Mouse (Mus musculus) heart, embryonic 12.5 days (tissue): ENCODE measurements around the gene Pdpr. TPM values are rescaled to one million over a fixed set of nuclear protein-coding genes. Genes with fewer than 3 reads are reported as not detected.

Source experiments
- ATAC-seq: fragments of 200-750 bp; cut with Nextera tagmentation; 2 replicates; pipeline ENCODE4 v1.8.0; 2017; ENCODE audit warnings: moderate TSS enrichment, moderate library complexity; ENCODE audit not compliant: insufficient number of reproducible peaks, low FRiP score
- H3K27ac ChIP-seq: fragments of 300-500 bp; sonication (generic); 2 replicates; pipeline ENCODE4 v1.5.1; 2016; ENCODE audit warnings: mild to moderate bottlenecking, moderate library complexity; ENCODE audit not compliant: poor library complexity, severe bottlenecking
- H3K27me3 ChIP-seq: fragments of 300-500 bp; sonication (generic); replicated peaks from 2 replicates; pipeline ENCODE4 v1.6.1; 2016; ENCODE audit warnings: mild to moderate bottlenecking, moderate library complexity
- H3K36me3 ChIP-seq: fragments of 300-500 bp; sonication (generic); 2 replicates; pipeline ENCODE4 v1.6.1; 2016; ENCODE audit warnings: mild to moderate bottlenecking, moderate library complexity
- H3K4me1 ChIP-seq: fragments of 300-500 bp; sonication (generic); replicated peaks from 2 replicates; pipeline ENCODE4 v1.6.1; 2016; ENCODE audit warnings: mild to moderate bottlenecking
- H3K4me2 ChIP-seq: fragments of 300-500 bp; sonication (generic); 2 replicates; pipeline ENCODE4 v1.6.1; 2016; ENCODE audit warnings: mild to moderate bottlenecking, moderate library complexity
- H3K4me3 ChIP-seq: fragments of 300-500 bp; sonication (generic); 2 replicates; pipeline ENCODE4 v1.5.1; 2016; ENCODE audit warnings: mild to moderate bottlenecking
- H3K9ac ChIP-seq: fragments of 300-500 bp; sonication (generic); 2 replicates; pipeline ENCODE4 v1.6.1; 2016; ENCODE audit warnings: mild to moderate bottlenecking, moderate library complexity
- H3K9me3 ChIP-seq: fragments of 300-500 bp; sonication (generic); replicated peaks from 2 replicates; pipeline ENCODE4 v1.6.1; 2016; ENCODE audit warnings: mild to moderate bottlenecking, moderate library complexity
- WGBS: fragments of 180-500 bp; shearing (Covaris S2); methylation state at CpG from one replicate; pipeline ENCODE4 v1.1.7; 2016; 5-methylcytosine and 5-hydroxymethylcytosine counted together
- polyA plus RNA-seq: library from polyadenylated mRNA; unstranded; fragments of >200 nt; fragmentation: Nextera tagmentation; extraction: Ambion mirVana; gene quantifications from 2 replicates; pipeline ENCODE4 v1.2.1, GENCODE M21; 2016

Pdpr gene
- polyA plus RNA-seq, 1 experiment from 2014 or later, result 16.2 TPM

DNA sequence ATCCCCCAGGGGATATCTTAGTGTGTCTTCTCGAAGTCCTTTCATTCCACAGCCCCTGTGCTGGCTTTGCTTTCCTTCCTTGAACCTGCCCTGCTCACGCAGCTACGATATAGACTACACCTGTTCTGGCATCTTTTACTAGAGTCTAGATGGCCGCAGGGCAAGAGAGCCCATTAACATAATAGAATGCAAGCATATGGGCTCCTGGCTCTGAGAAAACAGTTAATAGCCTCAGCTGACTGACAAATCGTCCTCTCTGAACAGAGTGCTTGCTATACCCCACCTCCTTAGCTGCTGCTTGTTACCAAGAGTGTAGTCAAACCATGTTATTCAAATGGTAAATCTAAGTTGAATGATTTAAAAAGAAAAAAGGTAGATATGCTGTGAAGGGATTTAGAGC is 77.2 kb downstream of the Pdpr start:
- ATAC-seq, result no peak
- Histone ChIP-seq H3K4me3 (no peak overlapping the region), H3K9ac (no peak overlapping the region), H3K4me2 (no peak overlapping the region), H3K36me3 (peaks cover 88% of the 10 kb centered on the region), H3K4me1 (no peaks in the 10 kb centered on the region), H3K9me3 (no peaks in the 10 kb centered on the region), H3K27ac (no peak overlapping the region), H3K27me3 (no peaks in the 10 kb centered on the region)
- 87% methylated on average over 5 of the region's 5 CpGs for WGBS

DNA sequence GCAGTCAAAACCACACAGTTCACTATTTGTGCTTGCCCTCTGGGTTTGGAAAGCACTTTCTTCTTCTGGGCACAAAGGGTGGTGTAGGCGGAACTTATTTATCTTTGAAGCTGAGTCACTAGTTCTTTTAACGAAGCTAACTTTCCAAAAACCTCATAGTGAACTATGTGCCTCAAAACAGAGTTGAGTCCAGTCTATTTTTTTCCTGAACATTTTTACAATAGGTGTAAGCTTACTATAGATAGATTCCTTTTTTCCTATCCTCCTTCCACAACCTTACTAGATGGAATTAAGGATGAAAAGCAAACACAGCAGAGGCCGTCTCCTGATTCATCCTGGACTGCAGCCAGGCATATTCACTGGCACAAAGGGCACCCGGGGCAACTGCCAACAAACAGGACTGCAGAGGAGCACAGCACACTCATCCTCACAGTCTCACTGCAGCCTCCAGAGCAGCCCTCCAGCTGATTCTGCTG is 91.1 kb downstream of the Pdpr start:
- 61% methylated on average over 4 of the region's 4 CpGs for WGBS
- no peak overlapping the region for H3K27ac ChIP-seq
- ATAC-seq, result no peak
- H3K27me3 ChIP-seq, result no peaks in the 10 kb centered on the region
- H3K9me3 ChIP-seq, result no peaks in the 10 kb centered on the region
- H3K4me2 ChIP-seq, result no peak overlapping the region
- peaks cover 67% of the 10 kb centered on the region for H3K36me3 ChIP-seq
- no peak overlapping the region for H3K9ac ChIP-seq
- H3K4me3 ChIP-seq, result no peak overlapping the region
- peaks cover 3% of the 10 kb centered on the region; the same call in 1 of the 2 replicates for H3K4me1 ChIP-seq

Other genes with a start within 250 kb of the Pdpr start
- gene Cog4, start 248.0 kb upstream of the Pdpr start, polyA plus RNA-seq, result 65.2 and 65.7 TPM in 2 replicates
- gene Sf3b3, start 247.8 kb upstream of the Pdpr start, polyA plus RNA-seq, result 106 and 110 TPM in 2 replicates
- 10.0 and 10.2 TPM in 2 replicates for gene Fuk, start 192.1 kb upstream of the Pdpr start, polyA plus RNA-seq
- 27.1 and 27.6 TPM in 2 replicates for gene St3gal2, start 174.7 kb upstream of the Pdpr start, polyA plus RNA-seq
- gene Ddx19a, start 96.8 kb upstream of the Pdpr start, polyA plus RNA-seq, result 14.9 and 16.3 TPM in 2 replicates
- 5.4 and 5.7 TPM in 2 replicates for gene Ddx19b, start 62.9 kb upstream of the Pdpr start, polyA plus RNA-seq
- 49.3 and 52.3 TPM in 2 replicates for gene Aars, start 61.5 kb upstream of the Pdpr start, polyA plus RNA-seq
- gene Exosc6, start 38.3 kb upstream of the Pdpr start, polyA plus RNA-seq, result 10.9 and 11.6 TPM in 2 replicates
- not detected in 2 replicates for gene Clec18a, start 2.2 kb upstream of the Pdpr start, polyA plus RNA-seq
- gene Glg1, start 164.6 kb downstream of the Pdpr start, polyA plus RNA-seq, result 91.2 and 94.3 TPM in 2 replicates
- gene Rfwd3, start 205.6 kb downstream of the Pdpr start, polyA plus RNA-seq, result 45.1 and 48.0 TPM in 2 replicates
- gene Mlkl, start 243.5 kb downstream of the Pdpr start, polyA plus RNA-seq, result 1.8 and 2.3 TPM in 2 replicates